Mouse (Mus musculus) small intestine, adult 2 months (tissue): Measurements from ENCODE around the gene Lrrc74a.

Experiments used
- CTCF ChIP-seq: fragments of 200-500 bp; IDR thresholded peaks from 2 replicates; pipeline ENCODE4 v1.5.1; 2012; ENCODE audit warnings: low read depth, mild to moderate bottlenecking, control low read depth, inconsistent platforms, low read length, moderate library complexity, mixed read lengths; ENCODE audit not compliant: insufficient replicate concordance, insufficient read length; ENCODE audit errors: extremely low read depth
- POLR2A ChIP-seq: fragments of 200-500 bp; IDR thresholded peaks from 2 replicates; pipeline ENCODE4 v1.6.1; 2012; ENCODE audit warnings: low read depth, mild to moderate bottlenecking, control low read depth, inconsistent platforms, low read length, moderate library complexity

DNA sequence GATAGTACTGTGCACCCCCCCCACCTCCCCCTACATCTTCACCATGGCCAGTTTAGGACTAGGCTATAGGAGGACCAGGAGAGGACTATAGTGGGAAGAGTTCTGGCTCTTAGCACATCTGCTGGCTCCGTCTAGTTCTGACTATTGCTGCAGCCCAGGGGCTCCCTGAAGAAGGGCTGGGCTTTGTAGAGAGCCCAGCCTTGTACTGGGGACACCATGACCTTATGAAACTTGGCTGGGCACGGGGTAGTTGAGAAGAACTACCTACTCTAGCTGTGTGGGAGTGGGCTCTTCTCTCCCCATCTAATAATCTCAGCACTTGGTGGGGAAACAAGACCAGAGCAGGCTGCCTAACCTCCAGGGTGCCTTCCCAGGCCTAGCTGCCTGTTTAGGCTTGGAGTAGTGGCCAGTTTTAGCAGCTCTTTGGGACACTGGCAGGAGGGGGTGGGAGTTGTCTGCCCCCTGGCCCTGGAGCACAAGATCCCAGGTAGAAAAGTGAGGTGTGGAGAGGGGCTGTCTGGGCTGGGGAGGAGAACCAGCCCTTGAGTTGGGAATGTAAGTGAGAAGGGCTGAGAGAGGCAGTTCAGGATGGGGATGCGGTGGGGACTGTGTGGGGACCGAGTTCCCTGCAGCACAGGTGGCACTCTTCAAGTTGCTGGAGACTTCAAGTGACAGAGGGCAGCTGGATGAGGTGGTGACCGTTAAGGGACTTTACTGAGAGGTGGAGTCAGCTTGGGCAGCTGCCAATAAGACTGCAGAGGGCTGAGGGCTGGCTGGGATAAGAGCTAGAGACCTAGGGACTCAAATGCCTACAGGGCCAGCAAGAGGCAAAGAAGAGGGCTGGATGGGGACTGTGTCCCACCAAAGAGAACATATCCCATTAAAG is 41.5 kb upstream of the Lrrc74a start:
- no peak for TF ChIP-seq CTCF
- no peak for TF ChIP-seq POLR2A
